Mouse (Mus musculus): ENCODE measurements around the gene Cblb.

The Cblb gene

DNA sequence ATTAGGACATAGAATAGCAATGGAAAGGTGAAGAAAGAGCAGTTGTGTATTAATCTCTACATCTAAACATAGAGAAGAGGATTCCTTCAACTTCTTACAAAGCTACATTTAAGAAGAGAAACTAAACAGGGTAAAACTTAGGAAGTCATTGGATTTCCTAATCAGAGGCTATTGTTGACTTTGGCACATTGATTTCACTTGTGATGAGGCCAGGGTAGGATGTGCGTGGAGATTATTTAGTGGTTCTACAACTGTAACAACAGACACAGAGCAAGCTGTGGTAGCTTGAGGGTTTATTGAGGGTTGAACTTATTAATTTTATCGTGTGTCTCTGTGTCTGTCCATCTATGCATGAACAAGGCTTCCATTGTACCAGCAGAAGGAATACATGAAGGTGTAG lies 7.8 kb downstream of the Cblb start:
- no peak for DNase-seq (ENCODE audit: low read depth, low spot score)

DNA sequence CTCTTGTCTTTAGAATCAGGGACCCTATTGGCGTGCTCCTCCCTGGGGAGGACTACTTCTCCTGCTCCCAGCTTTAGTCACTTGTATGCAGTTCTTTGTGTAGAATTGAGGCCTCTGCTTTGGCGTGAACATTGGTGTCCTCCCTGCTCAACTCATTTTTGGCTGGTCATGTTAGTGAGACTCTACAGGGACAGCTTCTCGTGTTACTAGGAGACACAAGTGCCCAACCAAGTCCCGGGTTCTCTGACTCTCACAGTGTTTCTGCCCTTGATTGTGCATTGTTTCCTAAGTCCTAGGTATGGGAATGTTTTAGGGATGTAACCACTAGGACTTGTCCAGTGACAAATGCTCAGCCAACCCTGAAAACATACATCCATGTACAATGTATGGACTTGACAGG lies 9.9 kb downstream of the Cblb start:
- DNase-seq (ENCODE audit: low read depth, low spot score): no peak

DNA sequence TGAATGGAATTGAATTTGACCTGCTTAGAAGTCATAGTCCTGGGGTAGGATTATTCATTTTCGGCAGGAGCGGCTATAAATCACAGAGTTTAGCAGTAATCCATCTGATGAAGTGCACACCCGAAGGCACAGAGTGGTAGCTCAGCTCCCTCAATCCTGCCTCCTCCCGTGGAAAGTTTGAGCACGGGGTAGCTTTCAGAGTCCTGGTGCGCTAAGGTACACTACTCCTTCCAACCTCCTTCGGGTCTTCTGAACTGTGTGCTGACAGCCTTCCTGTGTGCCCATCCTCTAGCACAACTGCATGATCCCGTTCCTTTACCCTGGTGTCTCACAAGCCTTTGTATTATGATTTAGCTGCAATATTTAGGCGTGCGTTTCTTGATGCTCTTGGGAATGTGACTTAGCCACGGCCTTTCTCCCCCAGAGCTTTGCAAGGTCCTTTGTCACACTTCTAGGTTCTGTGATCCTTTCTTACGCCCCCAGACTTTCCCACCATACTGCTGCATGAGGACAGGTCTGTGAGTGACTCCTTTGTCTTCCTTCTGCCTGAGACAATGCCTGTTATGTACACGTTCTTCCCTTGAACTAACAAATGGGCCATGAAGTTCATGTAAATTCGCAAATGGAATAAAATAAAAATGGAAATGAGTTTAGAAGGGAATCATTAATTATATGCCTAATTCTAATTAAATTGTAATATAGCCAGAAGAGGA lies 11.8 kb downstream of the Cblb start:
- no peak for DNase-seq (ENCODE audit: low read depth, low spot score)

DNA sequence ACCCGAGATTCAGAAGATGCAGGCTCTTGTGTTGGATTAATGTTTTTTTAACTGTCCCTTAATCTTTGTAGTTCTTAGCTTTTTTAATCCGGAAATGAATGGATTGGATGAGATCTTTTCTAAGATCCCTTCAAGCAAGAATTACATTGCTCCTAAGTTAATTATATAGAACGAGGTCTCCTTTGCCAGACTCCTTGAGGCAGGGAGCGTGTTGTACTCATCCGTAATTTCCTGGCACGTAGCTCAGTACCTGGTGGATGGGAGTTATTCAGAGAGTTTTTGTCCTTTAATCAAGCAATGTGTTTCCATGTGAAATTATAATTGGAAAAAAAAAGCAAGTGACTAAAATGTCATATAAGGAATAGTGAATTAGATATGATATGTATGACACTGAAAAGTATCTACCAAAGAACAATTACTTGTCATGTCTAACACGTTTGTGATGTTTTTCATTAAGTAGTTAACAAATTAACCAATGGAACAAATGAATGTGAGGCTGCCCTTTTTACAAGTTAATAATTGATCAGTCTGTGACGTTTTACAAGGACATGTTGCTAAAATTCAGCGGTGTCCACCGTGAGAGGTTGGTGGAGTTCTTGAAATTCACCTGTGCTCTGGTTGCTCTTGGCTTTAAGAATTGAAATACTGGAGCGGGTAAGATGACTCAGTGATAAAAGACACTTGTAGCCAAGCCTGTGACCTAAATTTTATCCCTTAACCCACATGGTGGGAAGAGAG lies 12.5 kb downstream of the Cblb start:
- no peak for DNase-seq (ENCODE audit: low read depth, low spot score)

DNA sequence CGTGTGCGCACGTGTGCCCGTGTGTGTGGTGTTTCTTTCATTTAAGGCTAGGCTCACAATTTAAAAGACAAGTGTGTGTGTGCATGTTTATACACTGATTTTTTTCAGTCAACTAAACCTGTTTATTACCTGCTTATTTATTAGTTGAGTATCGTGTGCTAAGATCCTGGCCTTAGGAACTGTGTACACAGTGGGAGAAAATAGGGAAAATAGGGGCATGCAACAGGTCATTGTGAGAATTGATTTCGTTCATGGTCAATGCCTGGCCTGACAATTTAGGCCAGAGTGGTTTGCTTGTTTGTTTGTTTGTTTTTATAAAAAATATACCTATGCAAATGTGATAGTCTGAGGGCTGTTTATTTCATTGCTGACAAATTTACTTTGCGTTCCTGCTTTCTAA lies 13.5 kb downstream of the Cblb start:
- DNase-seq (ENCODE audit: low read depth, low spot score): no peak

DNA sequence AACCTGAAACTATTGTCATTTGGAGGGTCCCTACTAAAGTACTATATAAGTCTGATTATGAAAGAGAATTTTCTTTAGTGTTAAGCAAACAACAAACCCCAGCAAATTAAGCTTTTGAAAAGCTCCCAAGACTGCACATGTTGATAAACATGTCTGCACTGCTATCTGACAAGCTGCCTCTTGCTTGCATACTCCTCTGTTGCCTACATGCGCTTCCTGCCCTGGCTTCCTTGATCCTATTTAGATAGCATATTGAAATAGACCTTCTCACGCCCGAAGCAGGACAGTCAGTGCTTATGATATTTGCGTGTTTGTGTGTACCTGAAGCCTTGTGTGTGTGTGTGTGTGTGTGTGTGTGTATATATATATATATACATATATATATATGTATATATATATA lies 14.0 kb downstream of the Cblb start:
- DNase-seq (ENCODE audit: low read depth, low spot score): no peak

DNA sequence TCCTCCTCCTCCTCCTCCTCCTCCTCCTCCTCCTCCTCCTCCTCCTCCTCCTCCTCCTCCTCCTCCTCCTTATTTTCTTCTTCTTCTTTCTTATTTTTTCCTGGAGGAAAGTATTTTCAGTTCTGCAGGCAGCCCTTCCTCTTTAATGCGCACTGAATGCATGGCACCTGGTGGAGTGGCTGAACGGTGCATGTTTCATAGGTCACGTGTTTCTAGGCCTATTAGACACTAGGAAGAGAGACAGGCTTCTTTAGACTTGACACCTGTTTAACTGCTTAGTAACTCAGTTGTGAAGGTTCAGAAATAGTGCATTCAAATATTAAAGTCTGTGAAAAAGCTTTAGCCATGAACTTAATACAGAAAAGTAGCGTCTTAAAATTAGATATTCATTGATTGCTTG lies 15.4 kb downstream of the Cblb start:
- DNase-seq (ENCODE audit: low read depth, low spot score): no peak

DNA sequence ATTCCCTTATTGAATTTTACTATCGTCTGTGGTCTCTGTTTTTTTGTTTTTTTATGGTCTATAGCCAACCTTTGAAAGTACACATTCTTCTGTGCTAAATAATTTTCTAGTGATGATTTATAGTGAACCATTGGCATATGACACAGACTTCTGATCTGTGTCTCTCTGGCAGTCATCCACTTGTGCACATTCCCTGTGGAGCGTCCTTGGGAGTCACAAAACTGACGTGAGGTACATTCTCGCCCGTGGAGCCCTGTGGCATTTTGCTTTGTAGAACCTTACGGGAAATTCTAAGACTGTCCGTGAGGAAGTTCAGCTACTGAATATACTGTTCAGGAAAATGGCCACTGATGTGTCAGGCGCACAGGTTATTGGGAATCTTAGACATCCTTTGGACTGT lies 20.1 kb downstream of the Cblb start:
- no peak for DNase-seq (ENCODE audit: low read depth, low spot score)

DNA sequence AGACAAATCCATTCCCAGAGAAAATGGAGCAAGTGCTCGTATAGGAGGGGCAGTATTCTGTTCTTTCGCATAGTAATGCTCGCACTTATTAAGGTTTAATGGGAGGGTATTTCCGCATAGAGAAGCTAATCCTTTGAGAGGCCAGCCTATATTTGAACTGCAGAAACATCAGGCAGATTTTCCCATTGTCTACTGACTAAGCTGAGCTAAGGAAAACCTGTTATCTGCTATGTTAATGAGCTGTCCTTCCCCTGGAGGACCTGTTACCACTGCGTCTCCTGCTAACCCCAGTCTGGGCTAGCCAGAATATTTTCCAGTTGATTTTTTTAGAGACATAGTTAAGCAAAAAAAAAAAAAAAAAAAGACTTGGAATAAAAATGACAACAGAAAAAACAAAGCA lies 21.7 kb downstream of the Cblb start:
- DNase-seq (ENCODE audit: low read depth, low spot score): no peak

DNA sequence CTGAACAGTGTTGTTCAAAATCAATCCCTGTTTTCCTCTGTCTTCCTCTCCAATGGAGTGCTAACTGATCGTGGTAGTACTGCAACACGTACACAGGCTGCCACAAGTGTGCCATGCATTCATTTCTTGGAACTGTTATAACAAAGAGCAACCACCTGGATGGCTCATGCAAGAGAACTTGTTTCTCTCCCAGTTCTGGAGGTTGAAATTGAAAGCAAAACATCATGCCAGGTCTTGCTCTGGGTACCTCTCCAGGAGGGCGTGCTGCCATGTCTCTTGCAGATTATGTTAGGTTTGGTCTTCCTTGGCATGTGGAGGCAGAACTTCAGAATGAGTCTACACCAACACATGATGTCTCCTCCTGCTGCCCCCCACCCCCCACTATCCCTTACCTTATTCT lies 24.2 kb downstream of the Cblb start:
- no peak for DNase-seq (ENCODE audit: low read depth, low spot score)

DNA sequence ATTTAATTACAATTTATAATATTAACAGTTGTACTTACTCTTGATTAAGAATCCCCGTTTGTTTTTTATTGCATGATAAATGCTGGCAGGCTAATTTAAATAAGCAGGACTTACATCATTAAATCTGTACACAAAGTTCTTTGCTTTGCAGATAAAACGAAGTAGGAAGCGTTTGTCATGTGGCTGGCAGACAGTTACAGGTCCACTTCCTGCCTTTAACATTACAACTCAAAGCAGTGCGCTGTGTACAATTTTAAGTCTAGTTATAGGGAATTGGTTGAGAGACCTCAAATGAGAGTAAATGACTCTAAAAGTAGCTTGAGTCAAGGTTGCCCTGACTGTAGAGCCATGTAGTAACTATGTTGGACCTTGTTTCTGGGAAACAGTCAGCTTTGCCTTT lies 25.1 kb downstream of the Cblb start:
- no peak for DNase-seq (ENCODE audit: low read depth, low spot score)

DNA sequence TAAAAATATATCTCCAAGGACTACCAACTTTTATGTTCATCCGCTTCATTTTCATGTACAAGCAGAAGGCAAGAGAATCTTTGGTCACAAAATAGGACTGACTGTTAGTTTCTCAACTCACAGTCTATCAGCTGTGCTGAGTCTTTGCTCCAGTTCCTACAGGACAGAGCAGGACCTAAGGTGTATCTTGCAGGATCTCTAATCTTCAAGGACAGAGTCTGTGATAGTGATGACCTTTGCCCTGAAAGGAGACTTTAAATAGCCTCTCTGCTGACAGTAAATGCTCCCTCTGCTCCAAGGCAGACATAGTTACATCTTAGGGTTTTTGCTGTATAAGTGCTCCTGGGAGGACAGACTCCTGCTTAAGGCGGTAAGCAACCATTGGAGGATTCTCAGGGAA lies 26.3 kb downstream of the Cblb start:
- no peak for DNase-seq (ENCODE audit: low read depth, low spot score)

DNA sequence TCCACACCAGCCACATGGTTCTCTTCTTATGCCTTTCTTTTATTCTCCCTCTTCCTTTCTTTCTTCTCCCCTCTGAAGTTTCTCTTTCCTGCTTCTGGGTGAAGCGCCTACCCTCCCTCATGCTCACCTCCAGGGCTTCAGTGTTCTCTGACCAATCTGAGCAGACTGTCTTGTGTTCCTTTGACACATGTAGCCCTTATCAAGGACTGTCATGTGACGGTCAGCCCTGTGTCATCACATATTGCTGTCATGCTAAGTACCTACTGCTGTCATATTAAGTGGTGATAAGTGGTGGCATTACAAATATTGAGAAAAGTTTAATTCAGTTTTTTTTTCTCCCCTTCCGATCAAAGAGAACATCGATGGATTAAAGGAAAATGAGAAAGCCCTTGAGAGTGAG lies 28.5 kb downstream of the Cblb start:
- no peak for DNase-seq (ENCODE audit: low read depth, low spot score)

DNA sequence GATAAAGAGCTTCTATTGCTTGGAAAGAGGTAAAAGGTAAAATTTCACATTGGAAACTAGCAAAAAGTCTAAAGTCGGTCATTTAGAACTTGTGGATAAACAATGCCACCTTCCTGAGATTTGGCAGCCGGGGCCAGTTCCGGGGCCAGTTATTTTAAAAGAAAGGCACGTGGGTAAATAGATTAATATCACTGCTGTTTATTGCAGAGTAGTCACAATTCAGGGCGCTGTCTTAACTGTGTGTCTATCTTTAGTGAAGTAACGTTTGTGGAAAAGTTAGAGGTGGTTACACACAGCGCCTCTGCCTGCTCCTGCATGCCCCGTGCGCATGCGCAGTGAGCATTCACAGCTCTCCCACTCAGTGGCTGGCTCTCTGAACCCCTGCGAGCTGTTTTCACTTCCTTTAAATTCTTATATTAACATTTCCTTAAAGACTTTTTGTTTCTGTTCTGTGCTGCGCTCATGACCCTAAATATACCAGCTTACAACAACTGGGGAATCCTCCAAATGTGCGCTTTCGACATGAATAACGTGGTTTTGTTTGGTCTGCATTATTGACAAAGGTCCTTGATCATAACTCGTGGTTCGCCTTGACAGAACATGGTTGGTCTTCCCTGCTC lies 29.2 kb downstream of the Cblb start:
- no peak for DNase-seq (ENCODE audit: low read depth, low spot score)

DNA sequence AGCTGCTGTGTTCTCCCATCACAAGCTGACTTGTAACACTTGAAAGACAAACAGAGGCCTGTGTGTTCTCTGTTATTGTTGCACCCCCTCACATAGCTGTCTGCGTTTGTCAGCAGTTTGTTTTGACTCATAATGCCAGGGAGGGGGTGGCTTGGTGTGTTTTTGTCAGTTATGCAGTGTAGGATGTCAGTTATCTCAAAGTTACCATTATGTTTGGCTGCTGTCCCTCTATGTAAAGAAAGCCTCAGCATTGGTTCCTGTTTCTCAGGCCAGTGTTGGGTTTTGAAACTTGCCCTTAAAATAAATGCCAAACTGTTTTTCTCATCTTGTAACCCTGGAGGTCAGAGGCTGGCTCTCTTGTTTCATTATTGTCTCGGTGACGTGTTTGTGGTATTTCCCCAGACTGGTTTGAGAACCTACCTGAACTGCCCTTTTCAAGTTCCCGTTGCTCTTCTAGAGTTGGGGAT lies 30.0 kb downstream of the Cblb start:
- DNase-seq (ENCODE audit: low read depth, low spot score): no peak

DNA sequence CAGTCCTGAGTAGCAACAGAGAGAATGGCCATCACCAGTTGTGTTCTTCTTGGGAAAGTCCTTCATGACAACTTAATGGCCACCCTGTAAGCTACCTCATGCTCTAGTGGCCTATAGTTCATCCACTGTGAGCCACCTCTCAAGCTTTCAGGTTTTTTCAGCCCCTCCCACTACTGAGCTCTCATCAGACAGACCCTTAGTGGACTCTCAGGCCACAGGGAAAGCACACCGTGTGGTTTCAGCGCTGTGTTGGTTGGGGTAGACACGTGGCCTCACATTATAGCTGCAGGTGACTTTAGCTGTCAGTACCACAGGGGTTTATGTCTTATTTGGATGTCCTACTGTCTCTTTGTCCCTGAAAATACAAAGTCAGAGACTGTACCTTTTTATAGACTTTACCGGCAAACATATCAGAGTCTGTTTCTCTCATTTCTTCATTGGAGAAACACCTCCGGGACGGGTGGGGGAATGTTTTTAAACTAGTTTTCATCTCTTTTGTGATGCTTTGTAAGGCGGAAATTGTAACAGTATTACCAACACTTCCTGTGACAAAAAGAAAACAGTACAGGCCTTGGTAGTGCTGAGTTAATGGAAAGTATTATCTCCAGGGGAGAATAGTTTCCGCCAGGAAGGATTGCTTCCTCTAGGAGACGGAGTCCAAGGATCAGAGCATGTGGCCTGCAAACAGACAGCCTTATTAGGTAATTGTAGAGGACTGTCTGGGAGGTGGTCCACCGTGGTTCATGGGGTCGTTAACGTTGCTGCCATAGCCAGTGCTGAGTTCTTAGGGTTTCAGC lies 33.5 kb downstream of the Cblb start:
- DNase-seq (ENCODE audit: low read depth, low spot score): no peak

DNA sequence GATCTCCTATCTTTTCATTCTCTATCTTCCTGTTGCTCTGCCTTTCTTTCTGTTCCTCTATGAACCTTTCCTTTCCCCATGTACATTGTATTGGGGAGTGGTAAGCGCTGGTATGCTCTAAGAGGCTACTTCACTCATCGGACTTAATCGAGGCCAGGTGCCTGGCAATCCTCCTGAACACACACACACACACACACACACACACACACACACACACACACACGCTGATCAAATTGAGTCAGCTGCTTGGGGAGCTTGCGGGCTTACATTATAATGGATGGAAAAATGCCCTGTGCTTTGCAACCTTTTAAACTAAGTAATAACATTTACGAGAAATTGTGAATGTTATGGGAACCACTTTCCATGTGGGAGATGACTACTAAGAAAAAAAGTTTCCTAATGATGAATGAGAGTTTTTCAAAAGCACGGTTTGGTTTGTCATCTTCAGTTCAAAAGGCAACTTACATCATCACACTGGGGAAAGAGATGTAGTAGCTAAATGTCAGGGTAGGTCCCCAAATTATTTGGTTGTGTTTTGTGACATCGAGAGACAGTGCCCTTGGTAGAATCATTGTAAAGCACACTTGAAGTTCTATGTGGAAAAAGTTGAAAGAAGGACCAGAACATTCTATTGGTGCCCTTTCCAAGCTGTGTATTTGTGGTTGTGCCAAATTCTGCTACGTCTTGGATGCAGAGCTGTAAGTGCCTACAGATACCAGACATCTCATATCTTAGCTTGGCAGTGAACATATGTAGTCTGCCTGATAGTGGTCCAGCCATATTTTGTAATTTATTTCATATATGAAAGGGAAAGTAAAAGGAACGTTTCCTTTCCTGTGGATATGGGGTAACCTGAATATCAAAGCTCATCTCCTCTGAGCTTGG lies 36.8 kb downstream of the Cblb start:
- no peak for DNase-seq (ENCODE audit: low read depth, low spot score)

DNA sequence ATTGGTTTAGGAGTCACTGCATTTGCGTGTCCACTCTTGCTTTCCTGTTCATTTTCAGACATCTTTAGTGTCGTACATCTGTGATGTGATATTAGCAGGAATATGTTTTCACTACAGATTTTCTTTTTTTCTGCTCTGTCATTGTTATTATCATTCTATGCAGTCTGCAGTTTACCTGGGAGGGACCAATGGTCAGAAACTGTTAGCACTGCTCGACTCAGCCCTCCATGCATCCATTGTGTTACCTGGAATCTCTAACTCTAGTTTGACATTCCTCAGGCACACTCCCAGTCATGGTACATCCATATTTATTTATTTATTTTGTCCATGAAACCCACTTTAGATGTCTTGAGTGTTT lies 37.5 kb downstream of the Cblb start:
- no peak for DNase-seq (ENCODE audit: low read depth, low spot score)

DNA sequence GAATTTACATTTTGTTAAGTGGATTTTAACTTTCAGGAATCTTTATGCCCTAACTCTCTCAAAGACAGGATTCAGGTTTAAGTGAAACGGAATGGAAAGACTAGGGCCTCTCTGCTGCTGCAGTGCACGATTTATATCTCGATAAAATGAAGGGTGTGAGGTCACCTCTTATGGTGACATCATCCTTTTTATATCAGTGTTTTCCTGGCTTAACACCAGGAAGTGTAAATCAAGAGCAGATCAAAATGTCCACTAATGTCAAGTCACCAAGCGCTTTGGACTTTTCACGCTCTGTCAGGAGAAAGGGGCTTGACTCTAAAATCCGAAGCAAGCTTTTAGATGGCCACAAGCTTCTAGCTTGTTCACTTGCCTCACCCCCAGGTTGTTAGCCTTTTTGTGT lies 38.6 kb downstream of the Cblb start:
- no peak for DNase-seq (ENCODE audit: low read depth, low spot score)

DNA sequence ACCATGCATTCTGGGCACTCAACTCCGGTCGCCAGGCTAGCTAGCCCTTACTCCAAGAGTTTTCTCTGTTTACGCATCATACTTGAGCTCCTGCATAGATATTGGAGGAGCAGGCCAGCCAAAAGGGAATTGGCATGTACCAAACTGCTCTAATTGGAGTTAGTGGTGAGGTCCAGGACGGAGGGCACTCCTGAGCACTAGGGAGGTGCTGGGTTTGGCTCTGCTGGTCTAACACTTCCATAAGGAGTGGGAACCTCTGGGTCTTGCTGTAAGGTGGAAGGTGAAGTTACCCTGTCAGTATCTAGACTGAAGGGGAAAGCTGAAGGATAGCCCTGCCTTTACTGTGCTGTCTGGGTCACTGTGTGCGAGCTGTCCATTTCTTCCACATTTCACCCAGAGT lies 39.1 kb downstream of the Cblb start:
- DNase-seq (ENCODE audit: low read depth, low spot score): no peak

DNA sequence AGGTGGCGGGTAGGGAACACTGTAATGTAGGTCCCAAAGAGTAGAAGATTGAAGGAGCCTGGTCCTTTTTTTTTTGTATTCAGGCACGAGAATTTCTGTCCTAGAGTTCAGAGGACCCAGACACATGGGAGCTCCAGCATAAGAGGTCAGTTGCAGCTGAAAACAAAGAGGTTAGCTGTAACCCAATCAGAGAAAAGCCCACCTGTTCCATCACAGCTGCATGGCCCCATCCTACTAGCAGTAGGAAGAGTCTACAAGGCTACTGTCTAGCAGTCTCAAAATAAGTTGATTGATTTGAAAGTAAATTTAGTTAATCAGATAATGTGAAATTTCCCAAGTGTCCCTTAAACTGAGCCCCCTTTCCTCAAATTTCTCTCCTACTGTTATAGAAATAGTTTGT lies 40.3 kb downstream of the Cblb start:
- no peak for DNase-seq (ENCODE audit: low read depth, low spot score)
